Mouse (Mus musculus): ENCODE results near the gene Tdrd3. TPM values are rescaled to one million over a fixed set of nuclear protein-coding genes. Genes with fewer than 3 reads are reported as not detected.

The Tdrd3 gene
- total RNA-seq, 2 experiments from 2014 or later: 29.6 to 46.0 TPM

DNA sequence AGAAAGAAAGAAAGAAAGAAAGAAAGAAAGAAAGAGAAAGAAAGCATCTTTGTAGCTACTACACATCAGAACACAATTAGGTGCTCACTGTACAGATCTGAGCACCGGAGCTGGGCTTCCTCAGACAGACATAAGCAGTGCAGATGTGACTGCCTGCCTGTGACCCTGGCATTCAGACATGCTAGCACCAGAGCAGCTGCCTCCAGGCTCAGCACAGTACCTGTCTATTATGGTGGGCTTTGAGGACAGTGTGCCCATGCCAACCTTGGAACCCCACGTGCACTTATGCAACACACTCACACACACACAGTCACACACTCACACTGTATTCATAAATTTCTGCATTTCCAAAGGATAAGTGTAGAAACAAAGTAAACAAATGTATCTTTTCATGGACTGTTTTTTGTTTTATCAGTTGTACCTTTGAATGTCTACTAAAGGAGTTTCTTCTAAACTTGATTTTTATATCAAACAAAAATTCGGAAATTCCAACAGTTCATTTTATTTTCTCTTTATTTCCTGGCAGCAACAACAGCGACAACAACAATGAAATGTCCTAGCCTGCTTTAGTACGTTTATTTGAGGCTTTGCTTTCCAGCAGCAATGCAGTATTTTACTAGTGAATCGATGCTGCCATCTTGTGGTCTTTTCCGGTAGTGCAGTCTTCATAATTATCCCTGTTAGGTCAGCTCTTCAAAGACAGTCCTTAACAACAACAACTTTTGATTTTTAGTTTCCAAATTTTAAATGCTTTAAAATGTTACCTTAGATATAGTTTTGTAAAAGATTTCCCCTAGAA is 35.4 kb downstream of the Tdrd3 start:
- peak; percentile 99 for ATAC-seq (replicated peaks; ENCODE audit: poor library complexity)

DNA sequence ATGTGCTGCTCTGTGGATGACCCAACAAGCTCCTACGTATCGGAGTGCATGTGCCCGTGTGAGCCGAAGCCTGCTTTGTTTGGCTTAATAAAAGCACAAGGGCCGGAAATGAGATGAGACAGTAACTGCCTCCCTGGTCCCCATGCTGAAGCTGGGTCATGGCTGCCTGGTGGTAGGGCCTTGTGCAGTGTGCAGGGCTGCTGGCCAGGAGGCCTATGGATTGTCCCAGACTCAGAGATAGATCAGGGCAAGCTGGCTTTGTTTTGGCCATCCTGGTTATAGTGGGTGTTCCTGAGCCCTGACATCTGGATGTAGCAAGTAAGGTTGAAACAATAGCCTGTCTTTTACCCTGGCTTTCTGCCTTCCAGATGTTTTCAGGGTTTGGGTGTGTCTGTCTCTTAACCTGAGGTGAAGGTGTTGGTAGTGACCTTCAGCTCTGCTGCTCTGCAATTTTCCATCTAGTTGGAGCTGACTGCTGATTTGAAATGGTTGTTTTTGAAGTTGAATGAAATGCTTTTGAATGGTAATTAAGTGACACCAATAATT is 39.3 kb downstream of the Tdrd3 start:
- ATAC-seq (replicated peaks; ENCODE audit: poor library complexity): no peak

GRCm38 (mm10) chr14:87459777-87460176 is 43.3 kb downstream of the Tdrd3 start:
- no peak for ATAC-seq (replicated peaks; ENCODE audit: poor library complexity)

DNA sequence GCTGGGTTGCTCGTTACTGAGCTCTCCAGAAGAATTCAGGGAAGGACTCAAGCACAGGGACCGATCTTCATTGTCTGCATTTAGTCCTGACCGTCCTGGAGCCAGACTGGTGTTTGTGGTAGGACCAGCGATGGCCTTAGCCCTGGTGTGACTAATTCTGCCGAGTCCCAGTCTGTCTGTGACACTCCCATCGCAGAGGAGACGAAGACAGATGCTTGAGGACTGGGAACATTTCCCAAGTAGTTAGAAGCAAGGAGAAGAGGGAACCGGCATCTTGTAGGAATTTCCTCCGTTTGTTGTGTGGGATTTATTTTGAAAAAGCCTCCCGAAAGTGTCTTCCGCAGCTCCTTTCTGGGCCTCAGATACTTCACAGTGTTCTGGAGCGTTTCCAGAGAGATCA is 45.1 kb downstream of the Tdrd3 start:
- ATAC-seq (replicated peaks; ENCODE audit: poor library complexity): no peak

DNA sequence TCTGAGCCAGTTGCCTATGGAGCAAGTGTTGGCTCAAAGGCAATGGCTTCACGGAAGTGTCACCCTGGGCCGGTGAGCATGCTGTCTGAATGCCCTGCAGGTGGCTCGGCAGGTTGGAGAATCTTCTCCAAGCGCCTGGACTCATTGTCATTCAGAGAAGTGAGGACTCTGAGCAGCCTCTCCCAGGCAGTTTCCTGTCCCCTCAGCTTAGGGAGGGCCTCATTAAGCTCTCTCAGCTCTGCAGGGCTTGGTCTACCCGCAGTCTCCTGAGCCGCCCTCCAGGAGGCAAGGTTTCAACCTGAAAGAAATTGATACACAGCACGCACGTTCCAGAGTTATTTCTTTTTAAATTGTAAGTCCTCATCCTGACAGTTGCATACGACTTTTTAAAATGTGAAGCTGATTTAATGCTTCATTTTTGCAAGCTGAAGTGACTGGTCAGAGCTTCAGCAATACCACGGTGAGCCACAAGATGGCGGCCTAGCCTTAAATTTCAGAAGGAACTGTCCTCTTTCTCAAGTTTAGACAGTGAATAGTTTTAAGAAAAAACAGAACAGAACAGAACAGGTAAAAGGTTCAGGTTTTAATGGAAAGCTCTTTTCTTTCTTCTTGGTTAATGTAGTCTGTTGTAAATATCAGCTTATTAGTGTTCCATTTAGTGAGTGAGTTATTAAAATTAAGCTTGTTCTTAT is 47.7 kb downstream of the Tdrd3 start:
- peak; percentile 93 for ATAC-seq (replicated peaks; ENCODE audit: poor library complexity)

DNA sequence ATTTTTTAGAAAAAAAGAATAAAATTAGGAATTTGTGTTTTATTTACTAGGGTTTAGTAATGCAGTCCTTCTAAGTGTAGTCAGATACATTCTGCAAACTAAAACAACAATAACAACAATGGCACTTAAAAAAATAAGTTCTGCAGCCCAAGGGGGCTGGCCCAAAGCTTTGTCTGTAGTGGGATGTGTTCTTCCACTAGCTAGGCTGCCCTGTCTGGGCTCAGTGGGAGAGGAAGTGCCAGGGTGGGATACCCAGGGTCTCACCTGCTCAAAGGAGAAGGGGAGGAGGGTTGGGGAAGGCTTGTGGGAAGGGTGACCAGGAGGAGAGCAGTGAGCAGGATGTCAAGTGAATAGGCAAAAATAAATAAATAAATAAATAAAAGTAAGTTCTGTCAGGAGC is 48.2 kb downstream of the Tdrd3 start:
- no peak for ATAC-seq (replicated peaks; ENCODE audit: poor library complexity)

DNA sequence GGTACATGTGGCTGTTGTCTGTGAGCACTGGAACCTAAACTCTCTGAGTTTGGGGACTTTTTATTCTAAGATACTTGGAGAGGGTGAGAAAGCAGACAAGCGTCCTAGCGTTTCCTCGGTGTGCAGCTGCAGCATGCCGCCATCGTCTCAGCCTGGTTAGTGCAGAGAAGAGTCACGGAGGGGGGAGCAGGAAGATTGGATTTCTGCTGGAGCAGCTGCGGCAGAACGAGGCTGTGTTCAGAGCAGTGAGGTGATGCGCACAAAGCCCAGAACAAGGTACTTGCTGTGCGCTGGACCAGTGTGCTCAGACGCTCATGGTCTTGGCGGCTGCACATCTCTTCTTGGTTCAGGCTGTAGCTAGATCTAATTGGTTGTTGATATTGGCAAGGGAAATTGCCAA is 51.1 kb downstream of the Tdrd3 start:
- no peak for ATAC-seq (replicated peaks; ENCODE audit: poor library complexity)

DNA sequence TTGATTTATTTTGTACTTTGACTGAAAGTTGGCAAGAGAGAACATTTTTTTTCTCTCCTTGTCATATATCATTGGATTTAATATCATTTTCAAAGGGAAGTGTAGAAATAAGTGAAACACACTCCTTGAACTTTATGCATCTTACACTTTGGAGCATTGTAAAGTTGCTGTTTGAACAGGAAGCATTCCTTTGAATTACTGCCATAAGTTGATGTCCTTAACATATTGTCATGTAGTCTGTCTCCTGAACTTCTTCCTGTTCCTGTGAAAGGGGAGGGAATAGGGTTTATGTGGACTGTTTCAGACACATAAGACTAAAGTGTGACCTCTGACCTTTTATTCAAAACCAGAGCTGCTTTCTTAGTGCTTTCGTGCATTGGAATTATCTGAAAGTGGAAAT is 55.1 kb downstream of the Tdrd3 start:
- no peak for ATAC-seq (replicated peaks; ENCODE audit: poor library complexity)

- no peak for ATAC-seq (replicated peaks; ENCODE audit: poor library complexity)
Observed at GRCm38 (mm10) chr14:87472782-87473181, 56.3 kb downstream of the Tdrd3 start.

GRCm38 (mm10) chr14:87475721-87476359 is 59.4 kb downstream of the Tdrd3 start:
- ATAC-seq (replicated peaks; ENCODE audit: poor library complexity): no peak

- ATAC-seq (replicated peaks; ENCODE audit: poor library complexity): peak; percentile 50
Observed at GRCm38 (mm10) chr14:87478339-87478951, 62.0 kb downstream of the Tdrd3 start.

DNA sequence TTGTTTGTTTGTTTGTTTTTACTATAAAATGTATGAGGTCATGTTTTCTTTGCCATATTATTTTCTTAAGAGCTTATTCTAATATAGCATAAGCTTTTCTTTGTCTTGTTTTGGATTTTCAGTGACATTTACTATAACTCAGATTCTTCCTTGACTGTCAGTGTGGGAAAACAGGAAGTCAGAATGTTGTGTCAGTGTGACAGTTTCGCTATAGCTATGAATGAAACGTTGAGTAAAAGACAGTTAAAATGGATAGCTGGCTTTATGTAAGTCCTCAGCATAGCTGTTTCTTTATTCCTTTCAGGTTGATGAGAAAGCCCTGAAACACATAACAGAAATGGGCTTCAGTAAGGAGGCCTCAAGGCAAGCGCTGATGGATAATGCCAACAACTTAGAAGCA is 69.4 kb downstream of the Tdrd3 start:
- ATAC-seq (replicated peaks; ENCODE audit: poor library complexity): peak; percentile 61

DNA sequence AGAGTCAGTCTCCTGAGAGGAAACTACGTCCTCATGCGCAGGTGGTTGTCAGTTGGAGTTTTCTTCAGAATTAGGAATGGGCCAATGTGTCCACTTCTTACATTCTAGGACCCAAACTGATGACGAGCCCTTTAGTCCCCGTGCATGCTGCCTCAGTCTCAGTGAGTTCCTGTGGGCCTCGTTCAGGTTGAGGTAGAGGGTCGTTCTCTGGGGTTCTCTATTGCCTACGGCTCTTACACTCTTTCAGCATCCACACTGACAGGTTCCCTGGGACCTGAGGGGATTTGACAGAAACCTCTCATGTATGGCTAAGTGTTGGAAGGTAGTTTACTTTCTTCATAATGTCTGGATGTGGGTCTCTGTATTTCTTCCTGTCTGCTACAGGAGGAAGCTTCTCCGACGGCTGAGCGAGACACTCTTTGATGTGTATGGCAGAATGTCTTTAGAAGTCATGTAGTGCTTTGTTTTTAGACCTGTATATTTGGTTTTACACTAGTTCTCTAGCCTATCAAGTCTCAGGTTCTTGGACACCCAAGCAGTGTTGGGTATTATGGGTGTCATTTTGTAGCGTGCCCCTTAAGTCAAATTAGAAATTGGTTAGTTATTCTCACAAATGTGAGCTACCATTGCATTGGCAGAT is 81.6 kb downstream of the Tdrd3 start:
- ATAC-seq (replicated peaks; ENCODE audit: poor library complexity): no peak

- no peak; the same call in 1 of the 2 replicates for ATAC-seq (replicated peaks; ENCODE audit: poor library complexity)
Observed at GRCm38 (mm10) chr14:87505924-87506323, 89.5 kb downstream of the Tdrd3 start.

DNA sequence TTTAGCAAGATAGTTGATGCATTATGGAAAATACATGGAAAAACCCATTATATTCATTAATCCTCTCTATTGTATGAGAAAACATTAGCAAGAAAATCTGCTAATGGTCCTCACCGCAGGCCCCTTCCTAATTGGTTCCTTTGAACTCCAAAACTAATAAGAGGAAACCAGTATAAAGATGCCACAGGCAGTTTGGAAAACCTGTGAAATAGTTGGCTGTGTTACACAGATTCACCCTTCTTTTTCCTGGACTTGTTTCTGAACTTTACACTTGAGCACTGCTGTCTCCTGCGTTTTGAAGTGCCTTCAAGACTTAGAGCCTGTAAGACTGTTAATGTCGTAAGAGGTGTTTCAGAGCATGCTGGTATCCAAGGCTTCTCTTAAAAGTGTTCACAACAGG is 98.8 kb downstream of the Tdrd3 start:
- ATAC-seq (replicated peaks; ENCODE audit: poor library complexity): no peak

DNA sequence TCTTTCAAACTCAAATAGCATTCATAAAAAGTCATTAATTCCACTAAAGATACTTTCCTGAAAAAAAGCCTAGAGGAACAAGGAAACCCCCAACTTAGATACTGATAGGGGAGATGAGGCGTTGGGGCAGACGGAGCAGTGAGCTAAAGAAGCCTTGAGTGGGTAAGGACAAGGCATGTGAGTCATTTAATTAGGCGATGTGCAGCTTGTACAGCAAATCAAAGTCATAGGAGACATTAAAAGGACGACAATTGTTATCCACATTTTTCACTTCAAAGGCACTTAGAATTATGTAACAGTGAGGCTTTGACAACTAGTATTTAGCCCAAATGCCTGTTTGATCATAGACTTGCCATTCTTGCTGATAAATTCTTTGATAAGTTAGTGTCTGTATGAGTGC is 100.9 kb downstream of the Tdrd3 start:
- no peak for ATAC-seq (replicated peaks; ENCODE audit: poor library complexity)

DNA sequence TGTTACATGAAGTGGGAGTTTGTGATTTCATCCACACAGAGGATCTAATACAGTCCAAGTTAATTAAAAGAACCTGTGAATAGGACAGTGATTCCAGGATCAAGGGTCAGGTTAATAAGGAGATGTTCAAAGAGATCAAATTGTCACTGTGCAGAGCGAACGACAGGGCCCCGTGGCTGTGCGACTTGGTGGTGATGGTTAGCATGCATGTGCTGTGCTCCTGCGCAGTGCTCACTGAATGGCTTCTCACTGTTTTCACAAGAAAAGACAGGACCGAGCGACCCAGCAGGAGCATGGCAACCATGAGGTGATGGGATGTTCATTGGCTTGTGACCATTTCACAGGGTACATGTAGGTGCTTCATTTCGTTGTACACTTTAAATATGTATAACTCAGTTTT is 115.4 kb downstream of the Tdrd3 start:
- no peak for ATAC-seq (replicated peaks; ENCODE audit: poor library complexity)

DNA sequence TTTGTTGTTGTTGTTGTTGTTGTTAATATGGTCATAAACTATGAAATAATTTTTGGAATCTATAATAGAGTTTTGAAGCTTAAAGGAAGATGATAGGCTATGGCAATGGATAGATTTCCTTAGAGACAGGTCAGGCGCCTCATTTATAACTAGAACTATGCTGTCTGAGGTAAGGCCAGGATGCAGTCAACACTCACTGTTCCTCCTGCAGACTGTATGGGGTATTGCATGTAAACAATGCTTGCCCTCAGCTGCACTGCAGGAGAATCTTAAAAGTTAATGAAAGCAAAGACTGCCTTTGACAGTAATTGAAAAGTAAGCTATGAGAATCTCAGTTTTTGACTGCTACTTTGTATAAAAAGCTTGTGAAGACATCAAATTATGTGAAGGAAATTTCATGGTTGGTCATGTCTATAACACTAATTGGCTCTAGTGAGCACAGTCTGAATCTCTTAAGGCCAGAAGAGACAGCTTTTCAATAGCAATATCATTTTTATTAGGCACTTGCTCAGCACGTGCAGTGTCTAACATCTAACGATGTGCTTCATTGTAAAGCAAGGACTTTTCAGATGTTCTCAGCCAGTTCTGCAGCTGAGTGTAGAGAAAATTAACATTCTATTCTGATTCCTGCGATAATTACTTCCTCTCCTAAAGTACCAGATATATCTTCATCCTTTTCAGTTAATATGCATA is 120.8 kb downstream of the Tdrd3 start:
- peak; percentile 77 for ATAC-seq (replicated peaks; ENCODE audit: poor library complexity)

- peak; percentile 39; the same call in 1 of the 2 replicates for ATAC-seq (replicated peaks; ENCODE audit: poor library complexity)
Observed at GRCm38 (mm10) chr14:87549986-87550385, 133.5 kb downstream of the Tdrd3 start.

DNA sequence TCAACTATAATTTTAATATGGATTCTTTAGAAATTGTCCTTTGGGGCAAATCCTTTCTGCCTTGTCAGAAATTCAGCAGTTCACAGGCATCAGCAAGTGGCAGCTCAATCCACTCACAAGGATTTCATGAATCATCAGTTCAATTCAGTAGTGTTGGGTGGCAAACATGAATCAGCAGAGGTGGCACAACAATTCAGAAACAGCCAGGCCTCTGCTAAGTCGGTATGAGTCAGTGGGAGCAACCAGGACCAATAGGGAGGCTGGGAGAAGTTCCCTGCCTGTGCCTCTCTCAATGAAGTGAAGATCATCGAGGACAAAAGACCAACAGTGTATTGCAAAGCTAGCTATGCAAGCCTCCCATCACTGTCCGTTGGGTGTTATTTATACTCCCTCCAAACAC is 135.8 kb downstream of the Tdrd3 start:
- ATAC-seq (replicated peaks; ENCODE audit: poor library complexity): no peak

All from megakaryocyte progenitor cell, adult 5-6 weeks (primary cell).